Mouse (Mus musculus) stomach, embryonic 14.5 days (tissue): Measurements from ENCODE around the gene Sh3rf3. TPM values are rescaled to one million over a fixed set of nuclear protein-coding genes. Genes with fewer than 3 reads are reported as not detected.

Experiments
- ATAC-seq: fragments of 200-750 bp; cut with Nextera tagmentation; 2 replicates; pipeline ENCODE4 v1.8.0; 2017; ENCODE audit warnings: low read depth, moderate TSS enrichment; ENCODE audit not compliant: insufficient number of reproducible peaks, insufficient read depth, low FRiP score
- H3K27ac ChIP-seq: fragments of 300-500 bp; sonication (generic); 2 replicates; pipeline ENCODE4 v1.5.1; 2014; ENCODE audit warnings: mild to moderate bottlenecking, low read length, moderate library complexity, mixed read lengths
- H3K27me3 ChIP-seq: fragments of 300-500 bp; sonication (generic); 2 replicates; pipeline ENCODE4 v1.6.1; 2014; ENCODE audit warnings: low read length, control low read depth, mixed read lengths; ENCODE audit not compliant: control insufficient read depth, insufficient read depth
- H3K36me3 ChIP-seq: fragments of 300-500 bp; sonication (generic); 2 replicates; pipeline ENCODE4 v1.6.1; 2014; ENCODE audit warnings: mild to moderate bottlenecking, control low read depth, low read length, moderate library complexity, mixed read lengths; ENCODE audit not compliant: control insufficient read depth, insufficient read depth
- H3K4me1 ChIP-seq: fragments of 300-500 bp; sonication (generic); 2 replicates; pipeline ENCODE4 v1.6.1; 2014; ENCODE audit warnings: low read length, control low read depth, mixed read lengths; ENCODE audit not compliant: control insufficient read depth, insufficient read depth
- H3K4me2 ChIP-seq: fragments of 300-500 bp; sonication (generic); replicated peaks from 2 replicates; pipeline ENCODE4 v1.6.1; 2014; ENCODE audit warnings: low read depth, low read length, control low read depth
- H3K4me3 ChIP-seq: fragments of 300-500 bp; sonication (generic); 2 replicates; pipeline ENCODE4 v1.5.1; 2014; ENCODE audit warnings: low read depth, low read length, control low read depth
- H3K9ac ChIP-seq: fragments of 300-500 bp; sonication (generic); replicated peaks from 2 replicates; pipeline ENCODE4 v1.6.1; 2014; ENCODE audit warnings: low read depth, mild to moderate bottlenecking, control low read depth, low read length, moderate library complexity, mixed read lengths
- H3K9me3 ChIP-seq: fragments of 300-500 bp; sonication (generic); 2 replicates; pipeline ENCODE4 v1.6.1; 2016; ENCODE audit warnings: low read depth, low read length, control low read depth; ENCODE audit not compliant: control insufficient read depth
- WGBS: fragments of 180-500 bp; shearing (Covaris S2); extraction: QIAGEN DNeasy Blood & Tissue Kit; methylation state at CpG from one replicate; pipeline ENCODE4 v1.1.7; 2014; 5-methylcytosine and 5-hydroxymethylcytosine counted together
- polyA plus RNA-seq: library from polyadenylated mRNA; unstranded; fragments of >200 nt; fragmentation: Nextera tagmentation; extraction: Ambion mirVana; gene quantifications from 2 replicates; pipeline ENCODE4 v1.2.1, GENCODE M21; 2014

The Sh3rf3 gene
- polyA plus RNA-seq, 1 experiment from 2014 or later: 1.2 TPM

DNA sequence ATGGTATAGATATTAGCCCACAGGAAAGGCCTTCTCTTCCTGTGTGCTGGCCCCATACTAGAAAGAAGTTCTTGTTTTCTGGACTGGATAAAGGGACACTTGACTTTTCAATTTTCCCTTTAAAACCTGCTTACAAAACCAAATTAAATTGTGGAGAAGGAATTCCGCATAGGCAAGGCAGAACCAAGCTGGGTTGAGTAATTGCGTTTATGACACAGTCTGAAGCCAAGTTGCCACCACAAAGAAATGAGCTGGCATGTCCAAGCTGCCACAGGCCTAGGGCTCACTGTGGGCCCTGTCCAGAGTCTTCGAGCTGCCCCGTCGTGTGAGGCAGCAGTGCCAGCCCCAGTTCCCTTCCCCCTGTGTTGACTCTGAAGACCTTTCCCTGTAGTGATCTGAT lies 156.2 kb downstream of the Sh3rf3 start:
- 92% methylated on average over 5 of the region's 5 CpGs for WGBS
- H3K9ac ChIP-seq: no peak overlapping the region
- no peak overlapping the region for H3K27ac ChIP-seq
- ATAC-seq: no peak
- no peaks in the 10 kb centered on the region for H3K9me3 ChIP-seq
- no peaks in the 10 kb centered on the region for H3K27me3 ChIP-seq
- no peaks in the 10 kb centered on the region for H3K4me1 ChIP-seq
- no peak overlapping the region for H3K4me3 ChIP-seq
- H3K36me3 ChIP-seq: no peaks in the 10 kb centered on the region
- no peak overlapping the region for H3K4me2 ChIP-seq

DNA sequence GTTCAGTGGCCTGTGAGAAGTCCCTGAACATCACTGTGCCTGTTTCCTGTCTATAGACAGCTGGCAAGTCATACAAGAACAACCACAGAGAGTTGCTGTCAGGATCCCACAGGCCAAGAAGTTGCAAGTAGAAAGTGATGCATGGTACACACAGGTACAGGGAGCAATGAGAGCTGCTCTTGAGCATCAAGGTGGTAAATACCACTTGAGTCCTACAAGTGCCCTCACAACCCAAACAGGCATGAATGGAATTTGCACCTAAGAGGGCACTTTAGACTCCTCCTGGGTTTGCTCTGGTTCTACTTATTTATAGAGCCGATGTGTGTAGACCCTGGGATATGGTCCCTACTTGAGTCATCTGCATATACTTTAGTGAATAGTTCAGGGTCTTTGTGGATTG lies 159.0 kb downstream of the Sh3rf3 start:
- no peak overlapping the region for H3K4me2 ChIP-seq
- no peak overlapping the region for H3K9ac ChIP-seq
- no peak overlapping the region for H3K27ac ChIP-seq
- H3K4me3 ChIP-seq: no peak overlapping the region
- H3K9me3 ChIP-seq: no peaks in the 10 kb centered on the region
- H3K36me3 ChIP-seq: no peaks in the 10 kb centered on the region
- no peaks in the 10 kb centered on the region for H3K4me1 ChIP-seq
- no peak for ATAC-seq
- 77% methylated on average over 1 of the region's 1 CpGs for WGBS
- no peaks in the 10 kb centered on the region for H3K27me3 ChIP-seq

DNA sequence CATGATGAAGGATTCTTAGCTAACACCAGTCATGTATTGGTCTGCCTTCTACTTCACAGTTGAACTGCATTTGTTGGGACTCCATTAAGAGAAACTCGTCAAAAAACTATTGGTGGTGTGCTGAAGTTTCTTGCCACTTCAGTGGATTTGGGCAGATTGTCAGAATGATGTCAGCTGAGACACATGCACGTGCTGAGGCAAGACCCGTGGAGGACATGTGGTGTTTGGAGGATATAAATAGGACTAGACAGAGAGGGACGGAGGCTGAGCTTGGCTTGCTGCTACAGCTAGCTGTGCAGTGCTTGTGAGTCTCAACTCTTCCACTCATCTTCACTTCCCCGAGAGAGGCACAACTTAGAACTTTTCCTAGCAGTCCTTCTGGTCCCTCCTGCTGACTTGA lies 161.0 kb downstream of the Sh3rf3 start:
- ATAC-seq: no peak
- Histone ChIP-seq H3K9ac (no peak overlapping the region), H3K4me2 (no peak overlapping the region), H3K27ac (no peak overlapping the region), H3K9me3 (no peaks in the 10 kb centered on the region), H3K27me3 (no peaks in the 10 kb centered on the region), H3K36me3 (no peaks in the 10 kb centered on the region), H3K4me1 (no peaks in the 10 kb centered on the region), H3K4me3 (no peak overlapping the region)
- WGBS: 70% methylated on average over 5 of the region's 5 CpGs

DNA sequence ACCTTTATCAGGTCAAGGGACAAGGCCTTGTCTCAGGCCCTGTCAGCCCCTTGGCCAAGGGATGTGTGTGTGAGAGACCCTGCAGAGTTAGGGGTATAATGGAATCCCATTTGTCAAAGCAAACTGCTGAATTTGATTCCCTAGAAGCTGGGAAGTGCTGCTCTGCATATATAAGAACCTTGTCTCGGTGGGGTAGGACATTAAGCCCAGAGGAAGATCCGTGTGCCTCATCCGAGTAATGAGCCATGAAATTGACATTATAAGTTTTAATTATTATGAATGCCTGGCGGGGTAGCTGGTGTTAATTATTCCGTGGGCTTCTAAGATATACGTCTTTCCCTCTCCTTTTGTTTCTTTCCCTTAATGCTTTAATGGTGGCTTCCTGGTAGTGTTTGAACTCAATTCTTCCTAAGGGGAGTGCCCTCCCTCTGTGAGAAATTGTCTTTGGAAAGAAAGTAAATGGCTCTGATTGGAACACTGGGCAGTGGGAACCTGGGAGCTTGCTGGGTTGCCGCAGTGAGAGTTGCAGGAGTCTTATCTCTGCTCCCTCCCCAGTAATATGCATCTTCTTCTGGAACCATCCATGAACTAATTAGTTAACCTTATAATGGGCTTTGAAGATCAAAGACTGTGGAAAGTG lies 166.3 kb downstream of the Sh3rf3 start:
- Histone ChIP-seq H3K9me3 (no peaks in the 10 kb centered on the region), H3K4me1 (no peaks in the 10 kb centered on the region), H3K4me2 (no peak overlapping the region), H3K4me3 (no peak overlapping the region), H3K36me3 (no peaks in the 10 kb centered on the region), H3K9ac (no peak overlapping the region), H3K27ac (no peak overlapping the region), H3K27me3 (no peaks in the 10 kb centered on the region)
- WGBS: 64% methylated on average over 7 of the region's 7 CpGs
- no peak for ATAC-seq

DNA sequence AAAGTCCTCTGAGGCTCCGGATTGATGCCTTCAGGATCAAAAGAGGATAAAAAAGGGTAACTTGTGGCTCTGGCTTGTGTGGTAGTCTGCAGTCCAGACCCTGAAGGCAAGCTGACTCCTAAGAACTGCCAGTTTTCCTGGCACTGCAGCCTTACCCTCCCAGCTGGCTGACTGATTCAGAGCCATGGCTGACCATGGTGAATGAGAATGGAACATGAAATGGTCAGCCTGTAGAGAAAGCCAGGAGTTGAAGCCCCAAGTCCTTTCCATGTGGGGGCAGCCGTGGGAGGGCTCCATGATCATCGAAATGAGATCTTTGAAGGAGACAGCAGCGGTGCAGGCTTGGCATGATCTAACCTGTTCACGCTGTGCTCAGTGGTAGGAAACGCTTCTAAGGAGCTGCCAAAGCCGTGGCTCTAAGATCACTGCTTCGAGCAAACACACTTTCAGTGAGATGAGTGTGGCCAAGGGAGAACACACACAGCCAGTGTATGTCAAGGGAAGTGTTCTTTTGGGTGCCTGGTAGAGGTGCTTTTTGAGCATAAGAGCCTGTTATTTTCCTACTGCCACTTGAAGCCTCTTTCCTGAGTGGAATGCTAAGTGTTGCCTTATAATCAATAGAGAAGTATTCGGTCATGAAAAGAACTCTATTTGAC lies 168.6 kb downstream of the Sh3rf3 start:
- H3K27ac ChIP-seq: no peak overlapping the region
- no peak for ATAC-seq
- WGBS: 89% methylated on average over 9 of the region's 9 CpGs
- H3K4me3 ChIP-seq: no peak overlapping the region
- no peaks in the 10 kb centered on the region for H3K9me3 ChIP-seq
- H3K27me3 ChIP-seq: no peaks in the 10 kb centered on the region
- H3K9ac ChIP-seq: no peak overlapping the region
- no peak overlapping the region for H3K4me2 ChIP-seq
- no peaks in the 10 kb centered on the region for H3K36me3 ChIP-seq
- no peaks in the 10 kb centered on the region for H3K4me1 ChIP-seq

DNA sequence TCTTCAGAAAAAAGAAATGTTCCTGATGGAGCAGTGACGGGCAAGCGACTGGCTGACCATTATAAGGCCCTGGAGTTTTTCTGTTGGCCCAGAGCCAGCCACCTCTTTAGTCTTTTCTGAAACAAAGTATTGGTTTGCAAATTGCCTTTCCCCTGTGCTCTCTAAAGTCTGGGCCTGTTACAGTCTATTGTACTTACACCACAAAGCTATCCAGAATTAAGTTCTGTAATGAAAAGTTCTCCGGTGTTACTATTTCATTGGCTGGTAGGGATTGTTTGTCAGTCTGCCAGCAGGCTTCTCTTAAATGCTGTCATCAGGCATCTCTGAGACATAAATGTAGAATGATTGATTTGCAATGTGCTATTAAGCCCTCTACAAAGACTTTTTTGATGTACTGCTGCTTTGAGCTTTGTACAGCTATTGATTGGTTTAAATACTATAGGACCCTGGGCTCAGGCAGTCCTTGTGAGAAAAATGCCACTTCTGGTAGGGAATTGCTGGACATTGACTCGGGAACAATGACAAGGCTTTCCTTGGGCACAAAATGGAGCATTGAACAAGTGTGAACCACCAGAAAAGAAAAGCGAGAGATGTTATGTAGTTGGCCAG lies 169.5 kb downstream of the Sh3rf3 start:
- H3K9me3 ChIP-seq: no peaks in the 10 kb centered on the region
- ATAC-seq: no peak
- 64% methylated on average over 5 of the region's 5 CpGs for WGBS
- no peaks in the 10 kb centered on the region for H3K4me1 ChIP-seq
- no peaks in the 10 kb centered on the region for H3K36me3 ChIP-seq
- H3K4me2 ChIP-seq: no peak overlapping the region
- no peak overlapping the region for H3K4me3 ChIP-seq
- H3K9ac ChIP-seq: no peak overlapping the region
- H3K27ac ChIP-seq: no peak overlapping the region
- no peaks in the 10 kb centered on the region for H3K27me3 ChIP-seq

DNA sequence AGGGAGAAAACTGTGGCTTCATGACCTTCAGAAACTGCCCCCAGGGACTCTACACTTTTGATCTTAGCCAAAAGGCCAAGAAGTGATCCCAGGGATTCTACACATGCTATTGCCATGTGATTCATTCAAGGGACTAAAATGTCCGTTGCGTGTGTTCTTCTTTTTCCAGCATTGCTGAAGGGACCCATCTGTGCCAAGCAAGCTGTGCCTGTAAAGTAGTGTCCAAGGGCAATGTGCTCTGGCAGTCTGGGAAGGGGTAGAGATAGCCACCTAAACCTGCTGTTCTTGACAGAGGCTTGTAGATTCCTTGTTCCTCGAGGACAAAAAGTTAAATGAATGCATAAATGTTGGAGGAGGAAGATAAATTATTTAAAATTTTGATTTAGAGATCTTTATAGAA lies 178.5 kb downstream of the Sh3rf3 start:
- H3K9me3 ChIP-seq: no peaks in the 10 kb centered on the region
- WGBS: 86% methylated on average over 3 of the region's 3 CpGs
- no peak overlapping the region for H3K9ac ChIP-seq
- H3K4me2 ChIP-seq: no peak overlapping the region
- H3K36me3 ChIP-seq: no peaks in the 10 kb centered on the region
- no peaks in the 10 kb centered on the region for H3K27me3 ChIP-seq
- H3K4me3 ChIP-seq: no peak overlapping the region
- H3K27ac ChIP-seq: no peak overlapping the region
- H3K4me1 ChIP-seq: no peaks in the 10 kb centered on the region
- no peak for ATAC-seq

DNA sequence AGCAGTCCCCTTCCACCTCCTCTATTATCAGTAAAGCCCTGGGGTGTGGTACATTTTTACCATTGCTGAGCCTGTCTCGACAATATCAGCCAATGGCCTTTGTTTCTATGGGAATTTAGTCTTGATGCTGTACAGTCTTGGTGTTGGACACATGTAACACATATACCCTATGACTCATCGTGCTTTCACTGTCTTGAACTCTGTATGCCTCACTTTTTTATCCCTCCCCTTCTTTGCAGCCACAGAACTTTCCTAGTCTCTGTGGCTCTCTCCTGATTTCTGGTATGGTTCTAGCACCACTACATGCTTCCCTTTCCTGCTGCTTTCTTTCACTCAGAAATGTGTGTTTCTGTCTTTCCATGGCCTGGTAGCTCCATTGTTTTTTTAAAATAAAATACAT lies 181.6 kb downstream of the Sh3rf3 start:
- no peak overlapping the region for H3K9ac ChIP-seq
- no peaks in the 10 kb centered on the region for H3K27me3 ChIP-seq
- WGBS: 75% methylated on average over 2 of the region's 2 CpGs
- no peak for ATAC-seq
- H3K36me3 ChIP-seq: no peaks in the 10 kb centered on the region
- H3K4me3 ChIP-seq: no peak overlapping the region
- no peaks in the 10 kb centered on the region for H3K9me3 ChIP-seq
- H3K27ac ChIP-seq: no peak overlapping the region
- H3K4me1 ChIP-seq: no peaks in the 10 kb centered on the region
- H3K4me2 ChIP-seq: no peak overlapping the region
